Mouse (Mus musculus) kidney, postnatal 0 days (tissue): Measurements from ENCODE around the gene Lipc. TPM values are rescaled to one million over a fixed set of nuclear protein-coding genes. Genes with fewer than 3 reads are reported as not detected.

ENCODE experiments used
- ATAC-seq: fragments of 200-750 bp; cut with Nextera tagmentation; replicated peaks from 2 replicates; pipeline ENCODE4 v1.8.0; 2017; ENCODE audit warnings: low read depth, moderate number of reproducible peaks, moderate TSS enrichment, moderate library complexity; ENCODE audit not compliant: low FRiP score
- DNase-seq: peaks from one replicate; pipeline ENCODE4 v3.0.0-alpha.2; 2016; ENCODE audit warnings: low spot score
- H3K27ac ChIP-seq: fragments of 300-500 bp; sonication (generic); 2 replicates; pipeline ENCODE4 v1.5.1; 2014; ENCODE audit warnings: mild to moderate bottlenecking
- H3K27me3 ChIP-seq: fragments of 300-500 bp; sonication (generic); 2 replicates; pipeline ENCODE4 v1.6.1; 2014; ENCODE audit warnings: low read length, mixed read lengths; ENCODE audit not compliant: insufficient read depth
- H3K36me3 ChIP-seq: fragments of 300-500 bp; sonication (generic); 2 replicates; pipeline ENCODE4 v1.6.1; 2014; ENCODE audit warnings: low read length, mixed read lengths; ENCODE audit not compliant: insufficient read depth
- H3K4me1 ChIP-seq: fragments of 300-500 bp; sonication (generic); replicated peaks from 2 replicates; pipeline ENCODE4 v1.6.1; 2014; ENCODE audit warnings: antibody characterized with exemption, low read length, mixed read lengths; ENCODE audit not compliant: insufficient read depth
- H3K4me2 ChIP-seq: fragments of 300-500 bp; sonication (generic); 2 replicates; pipeline ENCODE4 v1.6.1; 2014; ENCODE audit warnings: mild to moderate bottlenecking, low read length, moderate library complexity, mixed read lengths
- H3K4me3 ChIP-seq: fragments of 300-500 bp; sonication (generic); replicated peaks from 2 replicates; pipeline ENCODE4 v1.5.1; 2014; ENCODE audit warnings: low read depth, low read length
- H3K9ac ChIP-seq: fragments of 300-500 bp; sonication (generic); 2 replicates; pipeline ENCODE4 v1.6.1; 2014; ENCODE audit warnings: low read depth, low read length
- H3K9me3 ChIP-seq: fragments of 300-500 bp; sonication (generic); replicated peaks from 2 replicates; pipeline ENCODE4 v1.6.1; 2016; ENCODE audit warnings: low read length, inconsistent platforms, mixed read lengths
- CTCF ChIP-seq: IDR thresholded peaks from 2 replicates; pipeline ENCODE4 v1.5.1; 2016; ENCODE audit warnings: antibody characterized with exemption, low read depth, mild to moderate bottlenecking, moderate library complexity
- WGBS: fragments of 180-500 bp; shearing (Covaris S2); extraction: QIAGEN DNeasy Blood & Tissue Kit; methylation state at CpG from one replicate; pipeline ENCODE4 v1.1.7; 2014; 5-methylcytosine and 5-hydroxymethylcytosine counted together
- polyA plus RNA-seq: library from polyadenylated mRNA; unstranded; fragments of >200 nt; fragmentation: Nextera tagmentation; extraction: Ambion mirVana; gene quantifications from 2 replicates; pipeline ENCODE4 v1.2.1, GENCODE M21; 2015

Gene Lipc
- polyA plus RNA-seq, 1 experiment from 2014 or later = 0.46 TPM

DNA sequence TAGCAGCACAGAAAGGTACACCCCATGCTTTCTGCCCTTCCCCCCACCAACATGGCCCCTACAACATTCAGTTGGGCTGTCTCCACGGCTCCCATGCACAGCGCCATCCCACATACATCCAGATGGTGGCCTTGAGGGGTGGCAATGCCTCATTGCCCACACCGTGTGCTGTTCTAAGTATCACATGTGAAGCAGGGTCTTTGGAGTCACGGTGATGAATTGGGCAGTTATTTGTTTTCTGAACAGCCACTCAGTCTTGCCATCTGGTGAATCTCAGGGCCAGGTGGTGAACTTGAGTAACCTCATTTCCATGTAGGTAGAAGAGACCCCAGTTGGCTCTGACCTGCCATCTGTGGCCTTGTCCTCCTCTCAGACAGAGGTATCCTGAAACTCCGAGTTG lies 7.8 kb upstream of the Lipc start:
- H3K9ac ChIP-seq = no peak overlapping the region
- no peak overlapping the region for H3K4me3 ChIP-seq
- H3K4me1 ChIP-seq = no peaks in the 10 kb centered on the region
- H3K36me3 ChIP-seq = no peaks in the 10 kb centered on the region
- DNase-seq = no peak
- no peak for ATAC-seq
- WGBS = 54% methylated on average over 5 of the region's 5 CpGs
- H3K27ac ChIP-seq = no peak overlapping the region
- TF ChIP-seq CTCF = no peak
- H3K9me3 ChIP-seq = no peaks in the 10 kb centered on the region
- H3K4me2 ChIP-seq = no peak overlapping the region
- H3K27me3 ChIP-seq = no peaks in the 10 kb centered on the region

DNA sequence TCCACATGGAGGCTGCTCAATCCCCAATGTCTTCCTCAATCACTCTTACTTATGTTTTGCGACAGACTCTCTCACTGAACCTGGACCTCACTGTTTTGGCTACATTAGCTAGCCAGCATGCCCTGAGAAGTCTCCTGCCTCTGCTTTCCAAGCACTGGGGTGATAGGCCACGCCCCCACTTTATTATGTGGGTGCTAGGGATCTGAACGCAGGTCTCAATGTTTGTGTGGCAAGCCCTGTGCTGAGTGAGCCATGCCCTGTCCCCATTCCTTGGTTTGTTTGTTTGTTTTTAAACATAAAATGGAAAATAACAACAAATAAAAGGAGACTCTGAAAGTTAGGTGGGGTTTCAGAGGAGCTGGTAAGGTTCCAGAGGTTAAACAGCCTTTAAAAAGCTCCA lies 7.4 kb upstream of the Lipc start:
- Histone ChIP-seq H3K4me1 (no peaks in the 10 kb centered on the region), H3K27ac (no peak overlapping the region), H3K36me3 (no peaks in the 10 kb centered on the region), H3K9ac (no peak overlapping the region), H3K4me2 (no peak overlapping the region), H3K4me3 (no peak overlapping the region), H3K27me3 (no peaks in the 10 kb centered on the region), H3K9me3 (no peaks in the 10 kb centered on the region)
- WGBS = 92% methylated on average over 3 of the region's 3 CpGs
- ATAC-seq = no peak
- no peak for DNase-seq
- no peak for TF ChIP-seq CTCF

DNA sequence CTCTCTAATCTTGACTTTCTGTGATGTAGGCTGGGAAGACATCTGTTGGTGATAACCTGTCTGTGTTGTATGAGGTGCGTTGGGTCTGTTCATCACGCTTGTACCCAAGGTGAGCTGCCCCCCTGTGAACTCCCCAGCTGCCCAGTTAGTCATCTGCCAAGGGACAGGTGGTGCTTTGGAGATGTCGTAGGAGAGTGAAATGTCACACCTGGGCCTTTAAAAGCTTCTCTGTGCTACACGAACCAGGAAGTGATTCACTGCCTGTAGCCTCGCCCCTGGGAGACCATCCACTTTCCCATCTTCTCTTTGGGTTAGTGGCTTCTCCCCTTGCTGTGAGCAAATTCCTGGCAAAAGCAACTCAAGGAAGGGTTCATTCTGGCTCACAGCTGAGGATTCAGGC lies 6.4 kb upstream of the Lipc start:
- Histone ChIP-seq H3K4me1 (no peaks in the 10 kb centered on the region), H3K9me3 (no peaks in the 10 kb centered on the region), H3K27ac (no peak overlapping the region), H3K4me2 (no peak overlapping the region), H3K4me3 (no peak overlapping the region), H3K27me3 (no peaks in the 10 kb centered on the region), H3K36me3 (no peaks in the 10 kb centered on the region), H3K9ac (no peak overlapping the region)
- no peak for TF ChIP-seq CTCF
- DNase-seq = no peak
- no peak for ATAC-seq
- 64% methylated on average over 5 of the region's 5 CpGs for WGBS

DNA sequence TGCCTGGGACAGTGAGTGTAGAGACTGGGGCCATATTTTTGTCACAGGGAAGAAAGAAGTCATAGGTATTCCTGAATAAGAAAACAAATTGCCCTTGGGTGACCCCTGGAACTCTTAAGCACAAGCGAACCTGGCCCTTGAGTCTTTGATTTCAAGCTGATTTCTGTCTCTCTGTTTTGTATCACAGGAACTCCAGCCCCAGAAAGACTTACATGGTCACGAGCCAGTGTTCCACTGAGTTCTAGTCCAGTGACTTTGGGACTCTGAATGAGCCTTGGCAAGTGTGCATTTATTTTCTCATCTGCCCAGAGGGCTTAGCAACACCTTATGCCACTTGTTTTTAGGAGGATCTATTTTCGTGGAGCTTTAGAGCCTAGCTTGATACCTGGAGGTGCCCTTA lies 5.7 kb upstream of the Lipc start:
- DNase-seq (no peak), ATAC-seq (no peak)
- Histone ChIP-seq H3K4me2 (no peak overlapping the region), H3K4me3 (no peak overlapping the region), H3K27ac (no peak overlapping the region), H3K9me3 (no peaks in the 10 kb centered on the region), H3K9ac (no peak overlapping the region), H3K4me1 (no peaks in the 10 kb centered on the region), H3K27me3 (no peaks in the 10 kb centered on the region), H3K36me3 (no peaks in the 10 kb centered on the region)
- no peak for TF ChIP-seq CTCF
- WGBS = 40% methylated on average over 3 of the region's 3 CpGs

DNA sequence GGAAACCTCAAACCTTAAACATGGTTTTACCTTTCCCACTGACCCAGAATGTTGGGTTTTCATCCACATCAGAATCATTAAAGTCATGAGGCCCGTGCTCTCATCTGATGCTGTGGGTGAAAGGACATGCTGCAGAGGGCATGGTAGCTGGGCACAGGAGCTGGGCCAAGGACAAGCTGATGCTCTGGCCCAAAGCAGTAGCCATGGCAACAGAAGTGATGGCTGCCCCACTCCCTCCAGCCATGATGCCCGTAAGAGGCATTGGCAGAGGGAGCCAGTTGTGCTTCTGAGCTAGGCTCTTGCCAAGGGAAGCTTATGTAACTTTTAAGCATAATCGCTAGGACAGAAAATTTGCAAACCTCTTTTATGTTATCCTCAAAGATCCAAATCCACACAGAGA lies 2.2 kb upstream of the Lipc start:
- no peak for ATAC-seq
- Histone ChIP-seq H3K27ac (no peak overlapping the region), H3K36me3 (no peaks in the 10 kb centered on the region), H3K9ac (no peak overlapping the region), H3K4me3 (no peak overlapping the region), H3K4me1 (no peaks in the 10 kb centered on the region), H3K9me3 (no peaks in the 10 kb centered on the region), H3K27me3 (no peaks in the 10 kb centered on the region), H3K4me2 (no peak overlapping the region)
- no peak for DNase-seq
- no peak for TF ChIP-seq CTCF
- 85% methylated on average over 3 of the region's 3 CpGs for WGBS

DNA sequence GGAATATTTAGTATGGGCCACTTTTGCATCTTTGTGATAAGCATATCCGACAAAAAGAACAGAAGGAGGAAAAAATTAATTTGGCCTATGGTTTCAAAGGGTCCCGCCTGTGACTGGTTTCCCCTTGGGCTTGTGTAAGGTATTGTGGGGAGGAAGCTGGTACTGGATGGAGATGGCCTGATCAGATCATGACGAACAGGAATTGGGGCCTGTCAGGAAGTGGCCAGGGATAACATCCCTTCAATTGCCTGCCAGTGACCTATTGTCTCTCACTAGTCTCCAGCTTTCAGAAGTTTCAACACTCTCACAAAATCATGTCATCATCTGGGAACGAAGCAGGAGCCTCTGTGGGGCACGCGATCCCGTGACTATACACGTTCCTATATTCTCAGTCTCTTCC lies 2.7 kb downstream of the Lipc start:
- no peaks in the 10 kb centered on the region for H3K27me3 ChIP-seq
- WGBS = 74% methylated on average over 8 of the region's 8 CpGs
- no peak overlapping the region for H3K4me2 ChIP-seq
- no peaks in the 10 kb centered on the region for H3K36me3 ChIP-seq
- H3K4me1 ChIP-seq = no peaks in the 10 kb centered on the region
- no peak overlapping the region for H3K9ac ChIP-seq
- DNase-seq (no peak), ATAC-seq (no peak)
- H3K4me3 ChIP-seq = no peak overlapping the region
- no peak for TF ChIP-seq CTCF
- H3K27ac ChIP-seq = no peak overlapping the region
- no peaks in the 10 kb centered on the region for H3K9me3 ChIP-seq

DNA sequence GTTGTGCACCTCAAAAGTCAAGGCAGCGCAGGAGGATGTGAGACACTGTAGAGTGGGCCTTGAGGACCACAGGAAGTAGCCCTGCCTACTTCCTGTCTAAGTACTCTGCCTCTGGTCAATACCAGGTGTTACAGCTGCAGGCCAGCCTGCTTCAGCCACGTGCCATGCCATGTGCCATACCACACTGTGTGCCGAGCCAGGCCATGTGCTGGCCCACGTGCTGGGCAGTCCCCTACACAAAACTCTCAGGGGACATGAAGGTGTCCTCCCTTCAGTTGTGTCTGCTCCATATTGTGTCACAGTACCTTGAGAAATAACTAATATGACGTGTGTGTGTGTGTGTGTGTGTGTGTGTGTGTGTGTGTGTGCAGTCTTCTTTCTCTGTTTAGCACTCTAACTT lies 4.7 kb downstream of the Lipc start:
- Histone ChIP-seq H3K36me3 (no peaks in the 10 kb centered on the region), H3K9me3 (no peaks in the 10 kb centered on the region)
- 87% methylated on average over 5 of the region's 5 CpGs for WGBS

More for the DNA sequence above, 4.7 kb downstream of the Lipc start:
- no peak overlapping the region for H3K9ac ChIP-seq
- H3K27ac ChIP-seq = no peak overlapping the region
- H3K4me1 ChIP-seq = no peaks in the 10 kb centered on the region
- TF ChIP-seq CTCF = no peak
- no peaks in the 10 kb centered on the region for H3K27me3 ChIP-seq
- no peak for DNase-seq
- H3K4me2 ChIP-seq = no peak overlapping the region
- no peak overlapping the region for H3K4me3 ChIP-seq
- ATAC-seq = no peak
